Mouse (Mus musculus) testis, adult 2 months (tissue): ENCODE data around the gene Dscam. TPM values are rescaled to one million over a fixed set of nuclear protein-coding genes. Genes with fewer than 3 reads are reported as not detected.

Experiments used
- H3K27ac ChIP-seq: fragments of 200-500 bp; 2 replicates; pipeline ENCODE4 v1.5.1; 2012; ENCODE audit warnings: low read depth, low read length; ENCODE audit not compliant: control insufficient read depth, insufficient read depth
- H3K27me3 ChIP-seq: fragments of 200-500 bp; 2 replicates; pipeline ENCODE4 v1.6.1; 2012; ENCODE audit warnings: mild to moderate bottlenecking, low read length, moderate library complexity; ENCODE audit not compliant: control insufficient read depth, insufficient read depth
- H3K36me3 ChIP-seq: fragments of 200-500 bp; 2 replicates; pipeline ENCODE4 v1.6.1; 2012; ENCODE audit warnings: mild to moderate bottlenecking, low read length; ENCODE audit not compliant: control insufficient read depth, insufficient read depth
- H3K4me1 ChIP-seq: fragments of 200-500 bp; 2 replicates; pipeline ENCODE4 v1.6.1; 2012; ENCODE audit warnings: low read length; ENCODE audit not compliant: control insufficient read depth, insufficient read depth
- H3K4me3 ChIP-seq: fragments of 200-500 bp; 2 replicates; pipeline ENCODE4 v1.5.1; 2012; ENCODE audit warnings: low read depth, mild to moderate bottlenecking, low read length, moderate library complexity, mixed read lengths; ENCODE audit not compliant: control insufficient read depth
- CTCF ChIP-seq: fragments of 200-500 bp; IDR thresholded peaks from 2 replicates; pipeline ENCODE4 v1.5.1; 2012; ENCODE audit warnings: low read depth, mild to moderate bottlenecking, inconsistent platforms, low read length, moderate library complexity; ENCODE audit not compliant: control insufficient read depth, insufficient read depth, insufficient replicate concordance
- POLR2A ChIP-seq: fragments of 200-500 bp; IDR thresholded peaks from 2 replicates; pipeline ENCODE4 v1.6.1; 2012; ENCODE audit warnings: low read depth, mild to moderate bottlenecking, inconsistent platforms, low read length, moderate library complexity; ENCODE audit not compliant: control insufficient read depth
- polyA plus RNA-seq: library from polyadenylated mRNA; depleted of rRNA; stranded (reverse); fragments of >200 nt; gene quantifications from 2 replicates; pipeline ENCODE4 v1.2.3, GENCODE M21; 2012

The Dscam gene
- polyA plus RNA-seq, 1 experiment, result 0.94 TPM

GRCm38 (mm10) chr16:96654054-96654453 lies 516.5 kb downstream of the Dscam start:
- no peak for TF ChIP-seq POLR2A
- no peak for TF ChIP-seq CTCF

GRCm38 (mm10) chr16:96651444-96651843 lies 519.1 kb downstream of the Dscam start:
- Histone ChIP-seq H3K27ac (no peak overlapping the region), H3K36me3 (no peaks in the 10 kb centered on the region), H3K4me3 (no peak overlapping the region), H3K27me3 (no peaks in the 10 kb centered on the region), H3K4me1 (no peaks in the 10 kb centered on the region)
- TF ChIP-seq CTCF (no peak), POLR2A (no peak)

More at GRCm38 (mm10) chr16:96654054-96654453, 516.5 kb downstream of the Dscam start:
- H3K4me3 ChIP-seq, result no peak overlapping the region
- H3K4me1 ChIP-seq, result no peaks in the 10 kb centered on the region
- no peak overlapping the region for H3K27ac ChIP-seq
- H3K36me3 ChIP-seq, result no peaks in the 10 kb centered on the region
- H3K27me3 ChIP-seq, result no peaks in the 10 kb centered on the region

GRCm38 (mm10) chr16:96640101-96640500 lies 530.5 kb downstream of the Dscam start:
- TF ChIP-seq CTCF (no peak), POLR2A (no peak)
- Histone ChIP-seq H3K27me3 (no peaks in the 10 kb centered on the region), H3K4me1 (peaks cover 2% of the 10 kb centered on the region), H3K36me3 (no peaks in the 10 kb centered on the region), H3K4me3 (no peak overlapping the region), H3K27ac (no peak overlapping the region)

- no peak overlapping the region for H3K27ac ChIP-seq
- TF ChIP-seq CTCF (no peak), POLR2A (no peak)
- no peaks in the 10 kb centered on the region for H3K36me3 ChIP-seq
- no peaks in the 10 kb centered on the region for H3K27me3 ChIP-seq
- no peaks in the 10 kb centered on the region for H3K4me1 ChIP-seq
- no peak overlapping the region for H3K4me3 ChIP-seq
Observed at GRCm38 (mm10) chr16:96635916-96636315, 534.6 kb downstream of the Dscam start.

GRCm38 (mm10) chr16:96634791-96635143 lies 535.8 kb downstream of the Dscam start:
- no peak overlapping the region for H3K4me3 ChIP-seq
- H3K36me3 ChIP-seq, result no peaks in the 10 kb centered on the region
- H3K27ac ChIP-seq, result no peak overlapping the region
- no peaks in the 10 kb centered on the region for H3K27me3 ChIP-seq
- TF ChIP-seq POLR2A, result no peak
- no peak for TF ChIP-seq CTCF
- H3K4me1 ChIP-seq, result no peaks in the 10 kb centered on the region

GRCm38 (mm10) chr16:96634097-96634790 lies 536.3 kb downstream of the Dscam start:
- Histone ChIP-seq H3K27me3 (no peaks in the 10 kb centered on the region), H3K36me3 (no peaks in the 10 kb centered on the region), H3K4me3 (no peak overlapping the region), H3K27ac (no peak overlapping the region), H3K4me1 (no peaks in the 10 kb centered on the region)
- TF ChIP-seq CTCF (no peak), POLR2A (no peak)

GRCm38 (mm10) chr16:96630241-96630640 lies 540.3 kb downstream of the Dscam start:
- TF ChIP-seq CTCF (no peak), POLR2A (no peak)

More at GRCm38 (mm10) chr16:96630241-96630640, 540.3 kb downstream of the Dscam start:
- Histone ChIP-seq H3K27ac (no peak overlapping the region), H3K36me3 (no peaks in the 10 kb centered on the region), H3K27me3 (no peaks in the 10 kb centered on the region), H3K4me3 (no peak overlapping the region), H3K4me1 (no peaks in the 10 kb centered on the region)
